Mouse (Mus musculus) heart, embryonic 12.5 days (tissue): Measurements from ENCODE around the gene Dmgdh. TPM values are rescaled to one million over a fixed set of nuclear protein-coding genes. Genes with fewer than 3 reads are reported as not detected.

ENCODE experiments used
- ATAC-seq: fragments of 200-750 bp; cut with Nextera tagmentation; 2 replicates; pipeline ENCODE4 v1.8.0; 2017; ENCODE audit warnings: moderate TSS enrichment, moderate library complexity; ENCODE audit not compliant: insufficient number of reproducible peaks, low FRiP score
- H3K27ac ChIP-seq: fragments of 300-500 bp; sonication (generic); 2 replicates; pipeline ENCODE4 v1.5.1; 2016; ENCODE audit warnings: mild to moderate bottlenecking, moderate library complexity; ENCODE audit not compliant: poor library complexity, severe bottlenecking
- H3K27me3 ChIP-seq: fragments of 300-500 bp; sonication (generic); replicated peaks from 2 replicates; pipeline ENCODE4 v1.6.1; 2016; ENCODE audit warnings: mild to moderate bottlenecking, moderate library complexity
- H3K36me3 ChIP-seq: fragments of 300-500 bp; sonication (generic); 2 replicates; pipeline ENCODE4 v1.6.1; 2016; ENCODE audit warnings: mild to moderate bottlenecking, moderate library complexity
- H3K4me1 ChIP-seq: fragments of 300-500 bp; sonication (generic); replicated peaks from 2 replicates; pipeline ENCODE4 v1.6.1; 2016; ENCODE audit warnings: mild to moderate bottlenecking
- H3K4me2 ChIP-seq: fragments of 300-500 bp; sonication (generic); 2 replicates; pipeline ENCODE4 v1.6.1; 2016; ENCODE audit warnings: mild to moderate bottlenecking, moderate library complexity
- H3K4me3 ChIP-seq: fragments of 300-500 bp; sonication (generic); 2 replicates; pipeline ENCODE4 v1.5.1; 2016; ENCODE audit warnings: mild to moderate bottlenecking
- H3K9ac ChIP-seq: fragments of 300-500 bp; sonication (generic); 2 replicates; pipeline ENCODE4 v1.6.1; 2016; ENCODE audit warnings: mild to moderate bottlenecking, moderate library complexity
- H3K9me3 ChIP-seq: fragments of 300-500 bp; sonication (generic); replicated peaks from 2 replicates; pipeline ENCODE4 v1.6.1; 2016; ENCODE audit warnings: mild to moderate bottlenecking, moderate library complexity
- WGBS: fragments of 180-500 bp; shearing (Covaris S2); methylation state at CpG from one replicate; pipeline ENCODE4 v1.1.7; 2016; 5-methylcytosine and 5-hydroxymethylcytosine counted together
- polyA plus RNA-seq: library from polyadenylated mRNA; unstranded; fragments of >200 nt; fragmentation: Nextera tagmentation; extraction: Ambion mirVana; gene quantifications from 2 replicates; pipeline ENCODE4 v1.2.1, GENCODE M21; 2016

The Dmgdh gene
- polyA plus RNA-seq, 1 experiment from 2014 or later = 0.42 TPM

DNA sequence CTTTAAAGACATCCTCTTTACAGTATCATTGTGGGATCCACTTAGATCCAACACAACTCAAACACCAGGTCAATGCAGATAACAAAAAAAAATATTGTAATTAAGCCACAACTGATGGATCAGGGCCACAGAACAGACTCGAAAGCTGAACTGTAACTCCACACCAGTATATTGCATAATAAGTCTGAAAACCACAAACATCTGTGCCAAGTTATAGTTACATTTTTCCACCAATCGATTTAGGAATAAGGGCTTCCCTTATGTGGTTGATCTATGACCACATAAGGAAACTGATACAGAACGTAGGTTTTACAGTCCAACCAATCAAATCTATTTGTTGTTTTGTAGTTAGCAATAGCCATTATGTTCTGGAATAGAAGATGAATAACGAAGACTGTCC lies 80.9 kb downstream of the Dmgdh start:
- H3K4me3 ChIP-seq = no peak overlapping the region
- H3K9ac ChIP-seq = no peak overlapping the region
- H3K4me2 ChIP-seq = no peak overlapping the region
- no peaks in the 10 kb centered on the region for H3K9me3 ChIP-seq
- H3K4me1 ChIP-seq = peaks cover 4% of the 10 kb centered on the region; the same call in 1 of the 2 replicates
- WGBS = 76% methylated on average over 4 of the region's 4 CpGs
- ATAC-seq = no peak
- no peak overlapping the region for H3K27ac ChIP-seq
- no peaks in the 10 kb centered on the region for H3K27me3 ChIP-seq
- no peaks in the 10 kb centered on the region for H3K36me3 ChIP-seq

DNA sequence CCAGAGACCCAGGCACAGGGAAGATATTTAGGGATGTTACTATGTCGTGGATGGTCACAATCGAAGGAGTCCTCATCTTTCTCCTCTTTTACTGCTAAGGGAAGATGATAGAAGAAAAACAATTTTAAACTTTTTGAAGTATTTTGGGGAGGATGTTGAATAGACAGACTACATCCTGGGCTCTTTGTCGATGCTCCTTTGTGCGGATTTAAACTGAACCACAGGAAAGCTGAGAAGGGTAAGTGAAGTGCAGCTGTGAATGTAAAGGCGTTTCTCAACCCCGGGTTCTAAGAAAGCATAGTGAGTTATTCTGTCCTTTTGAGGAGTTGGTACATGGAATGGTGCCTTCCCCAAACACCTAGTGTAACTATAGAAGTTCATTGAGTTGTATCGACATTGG lies 82.4 kb downstream of the Dmgdh start:
- no peaks in the 10 kb centered on the region for H3K36me3 ChIP-seq
- 82% methylated on average over 7 of the region's 7 CpGs for WGBS
- no peaks in the 10 kb centered on the region for H3K9me3 ChIP-seq
- no peak overlapping the region for H3K4me2 ChIP-seq
- H3K9ac ChIP-seq = no peak overlapping the region
- no peak for ATAC-seq
- H3K4me1 ChIP-seq = peaks cover 4% of the 10 kb centered on the region; the same call in 1 of the 2 replicates
- H3K27me3 ChIP-seq = no peaks in the 10 kb centered on the region
- no peak overlapping the region for H3K4me3 ChIP-seq
- H3K27ac ChIP-seq = no peak overlapping the region

DNA sequence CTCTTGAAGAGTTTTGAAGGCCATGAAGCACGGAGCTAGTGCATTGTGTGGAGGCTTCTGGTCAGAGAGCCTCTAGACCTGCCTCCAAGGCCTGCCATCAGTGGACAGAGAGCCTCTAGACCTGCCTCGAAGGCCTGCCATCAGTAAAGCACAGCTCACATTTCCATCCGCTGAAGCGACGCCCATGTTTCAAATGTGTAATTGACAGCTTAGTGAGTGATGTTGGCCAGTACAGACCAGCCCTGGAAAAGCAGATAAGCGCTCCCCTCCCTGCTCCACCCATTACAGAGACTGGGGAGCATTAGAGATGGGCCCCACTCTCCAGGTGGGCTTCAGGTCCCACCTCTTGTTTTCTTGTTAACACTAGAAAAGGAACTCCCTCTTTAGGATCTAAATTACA lies 83.3 kb downstream of the Dmgdh start:
- Histone ChIP-seq H3K9me3 (no peaks in the 10 kb centered on the region), H3K4me2 (no peak overlapping the region), H3K27ac (no peak overlapping the region), H3K4me3 (no peak overlapping the region), H3K4me1 (peaks cover 4% of the 10 kb centered on the region; the same call in 1 of the 2 replicates), H3K36me3 (no peaks in the 10 kb centered on the region), H3K9ac (no peak overlapping the region), H3K27me3 (no peaks in the 10 kb centered on the region)
- 33% methylated on average over 6 of the region's 6 CpGs for WGBS
- ATAC-seq = no peak

DNA sequence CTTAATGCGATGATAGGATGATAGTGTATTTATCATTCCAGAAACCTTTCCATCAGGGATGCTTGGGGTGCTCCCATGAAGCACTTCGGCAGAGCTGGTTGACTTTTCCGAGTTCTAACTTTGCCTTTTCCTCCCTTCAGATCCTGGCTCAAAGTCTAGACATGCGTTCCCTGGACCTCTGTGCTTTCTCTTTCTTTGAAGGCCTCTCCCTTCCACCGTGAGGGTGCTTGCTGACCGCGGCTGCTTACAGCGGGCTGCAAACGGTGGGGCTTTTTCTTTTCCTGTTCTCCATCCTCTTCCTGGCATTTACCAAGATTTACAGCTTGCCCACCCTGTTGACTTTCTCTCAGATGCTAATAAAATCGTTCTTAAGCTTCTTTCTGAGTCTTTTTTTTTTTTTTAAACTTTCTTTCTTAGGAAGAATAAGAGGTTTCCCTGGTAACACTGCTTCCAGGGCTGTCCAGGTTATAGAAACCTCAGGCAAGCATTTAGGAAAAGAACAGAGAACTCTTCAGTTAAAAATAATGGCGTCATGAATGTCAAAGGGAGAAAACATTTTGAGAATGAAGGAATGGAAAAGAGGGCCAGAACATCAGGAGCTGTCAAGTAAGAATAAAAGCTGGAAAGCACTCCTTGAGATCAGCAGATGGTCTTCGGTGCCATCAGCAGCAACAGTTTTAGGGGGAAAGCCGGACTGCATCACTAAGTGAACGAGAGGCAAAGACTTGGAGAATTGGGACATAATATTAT lies 84.1 kb downstream of the Dmgdh start:
- H3K27me3 ChIP-seq = no peaks in the 10 kb centered on the region

DNA sequence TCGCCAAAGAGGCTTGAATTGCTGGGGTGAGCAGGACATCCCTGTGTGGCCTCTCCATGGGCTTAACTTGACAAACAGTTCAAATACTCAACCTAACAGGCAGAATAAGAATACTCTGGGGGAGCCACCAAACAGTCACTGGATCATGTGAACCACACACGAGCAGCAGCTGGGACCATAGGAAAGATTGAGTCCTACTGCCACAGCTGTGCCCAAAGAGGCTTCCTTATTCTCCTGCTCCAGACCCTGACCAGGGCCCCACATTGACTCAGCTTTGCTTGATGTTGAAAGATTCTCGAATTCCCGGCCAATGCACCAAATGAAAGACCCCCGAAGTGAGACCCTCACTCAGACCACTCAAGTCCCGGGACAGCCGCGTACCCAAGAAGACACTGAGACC lies 87.6 kb downstream of the Dmgdh start:
- H3K9ac ChIP-seq = no peak overlapping the region
- no peak for ATAC-seq
- no peaks in the 10 kb centered on the region for H3K27me3 ChIP-seq
- H3K4me2 ChIP-seq = no peak overlapping the region
- WGBS = 85% methylated on average over 8 of the region's 8 CpGs
- no peak overlapping the region for H3K27ac ChIP-seq
- H3K36me3 ChIP-seq = no peaks in the 10 kb centered on the region
- no peaks in the 10 kb centered on the region for H3K9me3 ChIP-seq
- 0 out of 2 replicates have a peak, but pooled peaks cover 4% of the 10 kb centered on the region for H3K4me1 ChIP-seq
- H3K4me3 ChIP-seq = no peak overlapping the region

More for the DNA sequence above, 84.1 kb downstream of the Dmgdh start:
- H3K9ac ChIP-seq = no peak overlapping the region
- ATAC-seq = no peak
- no peak overlapping the region for H3K4me2 ChIP-seq
- H3K4me3 ChIP-seq = no peak overlapping the region
- peaks cover 4% of the 10 kb centered on the region; the same call in 1 of the 2 replicates for H3K4me1 ChIP-seq
- WGBS = 56% methylated on average over 14 of the region's 14 CpGs
- H3K27ac ChIP-seq = no peak overlapping the region
- H3K9me3 ChIP-seq = no peaks in the 10 kb centered on the region
- no peaks in the 10 kb centered on the region for H3K36me3 ChIP-seq

DNA sequence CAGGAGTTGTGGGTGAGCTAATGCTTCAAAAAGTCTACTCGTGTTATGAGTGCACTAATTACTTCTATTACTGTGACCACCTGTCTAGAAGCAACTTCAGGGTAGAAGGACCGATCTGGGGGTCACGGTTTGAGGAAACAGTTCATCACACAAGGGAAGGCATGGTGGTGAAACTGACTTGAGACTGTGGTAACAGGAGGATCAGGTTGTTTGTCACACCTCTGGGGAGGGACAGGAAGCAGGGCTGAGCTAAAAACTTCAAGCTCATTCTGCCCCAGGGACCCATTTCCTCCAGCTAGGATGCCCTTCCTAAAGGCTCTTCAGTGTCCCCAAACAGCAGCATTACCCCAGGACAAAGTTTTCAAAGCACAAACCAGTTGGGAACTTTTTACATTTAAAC lies 88.6 kb downstream of the Dmgdh start:
- H3K4me2 ChIP-seq = no peak overlapping the region
- no peak overlapping the region for H3K27ac ChIP-seq
- ATAC-seq = no peak
- H3K9me3 ChIP-seq = no peaks in the 10 kb centered on the region
- no peak overlapping the region for H3K4me3 ChIP-seq
- no peaks in the 10 kb centered on the region for H3K36me3 ChIP-seq
- 72% methylated on average over 3 of the region's 3 CpGs for WGBS
- H3K4me1 ChIP-seq = no peaks in the 10 kb centered on the region
- H3K9ac ChIP-seq = no peak overlapping the region
- no peaks in the 10 kb centered on the region for H3K27me3 ChIP-seq

DNA sequence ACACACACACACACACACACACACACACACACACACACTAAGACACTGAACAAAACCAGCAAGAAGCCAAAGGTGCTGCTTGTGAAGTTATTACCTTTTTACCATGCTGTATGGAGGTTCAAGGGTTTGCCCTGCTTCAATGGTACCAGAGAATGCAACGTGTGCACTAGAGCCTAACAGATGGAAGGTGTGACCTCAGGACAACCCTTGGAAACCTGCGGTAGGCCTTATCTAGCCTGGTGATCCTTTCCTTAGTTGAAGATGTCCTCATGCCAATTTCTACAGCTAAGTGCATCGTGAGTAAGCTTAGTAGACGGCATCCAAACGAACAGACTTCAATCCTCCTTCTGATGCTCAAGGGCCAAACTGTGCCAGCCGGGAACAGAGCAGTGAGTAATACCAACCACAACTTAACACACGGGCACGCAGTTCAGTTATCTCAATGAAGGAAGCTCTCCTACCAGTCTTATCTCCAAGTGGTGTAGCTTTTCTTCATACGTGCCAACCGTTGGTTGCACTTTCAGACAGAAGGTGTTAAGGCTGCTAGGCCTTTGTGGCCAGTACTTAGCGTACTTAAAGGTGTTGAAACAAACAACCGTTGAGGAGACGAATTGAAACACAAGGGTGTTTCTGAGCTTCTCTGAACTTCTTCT lies 90.2 kb downstream of the Dmgdh start:
- Histone ChIP-seq H3K27ac (no peak overlapping the region), H3K4me3 (no peak overlapping the region), H3K9ac (no peak overlapping the region), H3K4me1 (no peaks in the 10 kb centered on the region), H3K36me3 (no peaks in the 10 kb centered on the region), H3K4me2 (no peak overlapping the region), H3K27me3 (no peaks in the 10 kb centered on the region), H3K9me3 (no peaks in the 10 kb centered on the region)
- ATAC-seq = no peak
- 73% methylated on average over 13 of the region's 13 CpGs for WGBS

DNA sequence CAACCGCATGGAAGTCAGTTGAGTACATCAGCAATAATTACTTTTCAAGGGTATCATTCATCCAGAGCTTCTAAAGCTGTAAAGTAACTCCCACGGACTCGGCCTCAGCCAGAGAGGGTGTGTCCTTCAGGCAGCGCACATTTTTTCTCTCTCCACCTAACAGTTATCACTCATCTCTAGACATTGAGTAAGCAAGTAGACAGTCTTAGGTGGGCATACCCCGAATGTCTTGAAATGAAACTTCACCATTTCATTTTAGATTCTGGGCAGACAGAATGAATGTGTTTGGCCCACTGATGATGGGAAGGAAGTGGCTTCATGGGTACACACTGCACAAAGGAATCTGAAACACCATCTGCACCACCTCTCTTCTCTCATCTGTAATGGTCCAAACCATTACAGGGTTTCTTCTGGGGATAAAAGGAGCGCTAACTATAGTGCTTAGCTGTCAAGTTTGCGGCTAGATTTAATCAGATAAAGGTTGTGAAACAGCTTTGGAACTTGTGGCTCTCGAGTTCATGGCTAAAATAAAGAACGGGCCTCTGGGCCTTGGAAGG lies 96.9 kb downstream of the Dmgdh start:
- peak overlapping the region; percentile 94 for H3K4me2 ChIP-seq
- peaks cover 13% of the 10 kb centered on the region; the same call in 1 of the 2 replicates for H3K4me1 ChIP-seq
- peaks cover 5% of the 10 kb centered on the region; the same call in 1 of the 2 replicates for H3K27me3 ChIP-seq
- peak overlapping the region; percentile 66 for H3K4me3 ChIP-seq
- H3K9ac ChIP-seq = peak overlapping the region; percentile 79
- peak; percentile 33; the same call in 1 of the 2 replicates for ATAC-seq
- H3K36me3 ChIP-seq = no peaks in the 10 kb centered on the region
- H3K9me3 ChIP-seq = no peaks in the 10 kb centered on the region
- H3K27ac ChIP-seq = no peak overlapping the region
- WGBS = 35% methylated on average over 9 of the region's 9 CpGs

DNA sequence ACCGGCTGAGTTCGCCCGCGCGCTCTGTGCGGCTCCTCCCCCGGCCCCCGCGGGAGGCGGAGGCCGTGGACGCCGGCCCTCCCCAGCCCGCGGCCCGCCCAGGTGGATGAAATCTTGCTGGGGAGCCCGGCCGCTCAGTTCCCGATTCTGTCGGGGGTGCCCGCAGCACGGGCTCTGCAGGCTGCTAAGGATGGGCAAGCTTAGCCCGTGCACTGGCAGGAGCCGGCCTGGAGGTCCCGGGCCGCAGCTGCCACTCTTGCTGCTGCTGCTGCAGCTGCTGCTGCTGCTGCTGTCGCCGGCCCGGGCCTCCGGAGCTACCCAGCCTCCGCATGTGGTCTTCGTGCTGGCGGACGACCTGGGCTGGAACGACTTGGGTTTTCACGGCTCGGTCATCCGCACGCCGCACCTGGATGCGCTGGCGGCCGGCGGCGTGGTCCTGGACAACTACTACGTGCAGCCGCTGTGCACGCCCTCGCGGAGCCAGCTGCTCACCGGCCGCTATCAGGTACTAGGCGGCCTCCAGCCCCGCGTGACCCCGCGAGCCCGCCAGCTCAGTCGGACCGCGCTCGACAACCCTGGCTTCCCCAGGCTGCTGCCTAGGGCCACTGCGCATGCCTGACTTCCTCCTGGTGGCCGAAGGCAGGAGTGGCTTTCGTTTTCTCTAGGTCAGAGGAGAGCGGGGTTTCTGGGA lies 97.5 kb downstream of the Dmgdh start, which contains the start of gene Arsb:
Arsb (plus strand) TSS at position 43 of the 691 bp plus-strand sequence.
- Histone ChIP-seq H3K36me3 (no peaks in the 10 kb centered on the region), H3K9me3 (no peaks in the 10 kb centered on the region), H3K9ac (peak within 1 kb of the TSS; percentile 79), H3K4me2 (peak within 1 kb of the TSS; percentile 94), H3K4me1 (peaks cover 13% of the 10 kb centered on the region; the same call in 1 of the 2 replicates), H3K27me3 (peaks cover 5% of the 10 kb centered on the region; the same call in 1 of the 2 replicates), H3K27ac (peak within 1 kb of the TSS; percentile 63), H3K4me3 (peak within 1 kb of the TSS; percentile 66)
- ATAC-seq = peak; percentile 93
- WGBS = under 1% methylated on average over 66 of the region's 66 CpGs

DNA sequence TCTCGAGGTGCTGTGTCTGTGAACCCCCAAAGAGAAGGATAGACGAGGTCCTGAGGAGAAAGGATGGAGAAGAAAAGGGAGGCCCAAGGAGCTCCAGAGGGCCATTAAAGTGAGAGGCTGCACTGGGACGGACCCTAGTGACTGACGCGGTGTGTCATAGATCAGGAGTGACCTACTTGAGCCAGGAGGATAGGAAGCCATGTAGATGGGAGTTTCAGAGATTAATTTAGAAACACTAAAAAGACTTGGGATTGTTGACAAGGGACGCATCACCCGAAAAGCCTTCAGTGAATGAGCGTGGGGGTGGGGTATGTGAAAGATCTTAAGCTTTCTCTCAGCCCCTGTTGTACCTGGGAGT lies 98.0 kb downstream of the Dmgdh start:
- Histone ChIP-seq H3K36me3 (no peaks in the 10 kb centered on the region), H3K9me3 (no peaks in the 10 kb centered on the region), H3K9ac (peak overlapping the region; percentile 79), H3K4me3 (peak overlapping the region; percentile 66), H3K4me1 (peaks cover 13% of the 10 kb centered on the region; the same call in 1 of the 2 replicates), H3K27me3 (peaks cover 5% of the 10 kb centered on the region; the same call in 1 of the 2 replicates), H3K27ac (peak overlapping the region; percentile 63; the same call in 1 of the 2 replicates), H3K4me2 (peak overlapping the region; percentile 94)
- ATAC-seq = peak; percentile 65; the same call in 1 of the 2 replicates
- 24% methylated on average over 8 of the region's 8 CpGs for WGBS
